Mouse (Mus musculus): Measurements from ENCODE around the gene Tnfrsf1b. TPM values are rescaled to one million over a fixed set of nuclear protein-coding genes. Genes with fewer than 3 reads are reported as not detected.

The Tnfrsf1b gene
- polyA plus RNA-seq, 1 experiment = 3.9 TPM

DNA sequence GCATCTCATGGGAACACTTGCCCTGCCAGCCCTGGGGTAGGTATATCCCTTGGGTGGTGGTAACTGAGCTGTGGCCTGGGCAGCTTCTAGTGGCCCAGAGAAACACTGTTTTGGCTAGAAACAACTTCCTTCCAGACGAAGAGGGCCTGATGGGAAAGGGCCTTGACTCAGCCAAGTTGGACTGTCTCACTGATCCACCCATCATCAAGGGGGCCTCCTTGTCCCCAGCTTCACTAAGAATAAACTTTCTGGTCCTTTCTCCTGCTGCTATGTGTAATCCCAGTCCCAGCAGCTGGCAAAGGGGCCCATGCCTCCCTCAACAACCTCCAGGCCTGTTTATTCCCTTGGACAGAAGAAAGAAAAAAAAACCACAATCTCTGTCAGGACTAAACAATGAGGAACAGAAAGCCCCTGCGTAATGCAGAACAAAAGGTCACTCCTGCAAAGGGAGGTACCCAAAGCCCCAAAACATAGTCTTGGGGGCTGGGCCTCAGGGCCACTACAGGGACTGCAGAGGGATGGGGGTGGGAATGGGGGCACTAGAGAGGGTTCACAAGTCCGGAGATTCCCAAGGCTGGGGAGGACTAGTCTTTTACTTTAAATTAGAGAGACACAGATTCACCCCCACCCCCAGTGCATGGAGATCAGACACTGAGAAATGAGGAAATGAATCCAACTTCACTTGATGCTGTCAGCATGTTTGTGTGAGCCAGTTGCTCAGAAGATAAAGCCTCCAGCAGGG lies 13.0 kb downstream of the Tnfrsf1b start:
- Histone ChIP-seq H3K27ac (ENCODE audit: insufficient read depth, low read length) (no peak overlapping the region), H3K36me3 (ENCODE audit: control insufficient read depth, insufficient read depth, low read length, poor library complexity, severe bottlenecking) (no peaks in the 10 kb centered on the region), H3K4me3 (ENCODE audit: low read depth, low read length) (no peak overlapping the region), H3K27me3 (ENCODE audit: control insufficient read depth, insufficient read depth, low read length, poor library complexity, severe bottlenecking) (no peaks in the 10 kb centered on the region), H3K9ac (ENCODE audit: low read depth, poor library complexity, severe bottlenecking) (no peak overlapping the region), H3K9me3 (replicated peaks; ENCODE audit: control insufficient read depth, insufficient read depth, low read length, poor library complexity, severe bottlenecking) (no peaks in the 10 kb centered on the region), H3K4me1 (ENCODE audit: control insufficient read depth, insufficient read depth, low read length) (peaks cover 2% of the 10 kb centered on the region)
- TF ChIP-seq POLR2A (IDR thresholded peaks at IDR 0.05; ENCODE audit: insufficient read depth, low read length) (no peak), EP300 (IDR thresholded peaks at IDR 0.05; ENCODE audit: insufficient read depth, low read depth, low read length) (no peak), CTCF (IDR thresholded peaks at IDR 0.05; ENCODE audit: low read depth, low read length) (no peak)

DNA sequence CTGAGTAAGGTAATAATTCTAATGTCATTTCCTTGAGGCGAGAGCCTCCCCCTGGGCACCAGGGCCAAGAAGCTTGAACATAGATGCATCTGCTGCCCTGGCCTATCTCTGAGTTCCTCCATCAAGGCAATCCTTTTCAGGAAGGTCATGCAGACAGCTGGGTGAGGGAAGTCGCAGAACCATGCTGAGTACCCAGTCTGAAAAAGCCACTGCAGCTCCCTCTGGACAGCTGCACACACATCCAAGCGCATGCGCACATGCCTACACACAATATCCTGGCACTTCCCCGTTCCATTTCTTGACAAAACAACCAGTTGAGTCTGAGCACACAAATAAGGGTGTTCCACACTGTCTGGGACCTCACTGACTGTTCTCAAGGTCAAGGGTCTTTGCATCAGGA lies 14.9 kb downstream of the Tnfrsf1b start:
- Histone ChIP-seq H3K36me3 (ENCODE audit: control insufficient read depth, insufficient read depth, low read length, poor library complexity, severe bottlenecking) (no peaks in the 10 kb centered on the region), H3K9me3 (replicated peaks; ENCODE audit: control insufficient read depth, insufficient read depth, low read length, poor library complexity, severe bottlenecking) (no peaks in the 10 kb centered on the region), H3K4me3 (ENCODE audit: low read depth, low read length) (no peak overlapping the region), H3K27me3 (ENCODE audit: control insufficient read depth, insufficient read depth, low read length, poor library complexity, severe bottlenecking) (no peaks in the 10 kb centered on the region), H3K9ac (ENCODE audit: low read depth, poor library complexity, severe bottlenecking) (no peak overlapping the region), H3K27ac (ENCODE audit: insufficient read depth, low read length) (no peak overlapping the region), H3K4me1 (ENCODE audit: control insufficient read depth, insufficient read depth, low read length) (peaks cover 2% of the 10 kb centered on the region)
- TF ChIP-seq EP300 (IDR thresholded peaks at IDR 0.05; ENCODE audit: insufficient read depth, low read depth, low read length) (no peak), CTCF (IDR thresholded peaks at IDR 0.05; ENCODE audit: low read depth, low read length) (no peak), POLR2A (IDR thresholded peaks at IDR 0.05; ENCODE audit: insufficient read depth, low read length) (no peak)

DNA sequence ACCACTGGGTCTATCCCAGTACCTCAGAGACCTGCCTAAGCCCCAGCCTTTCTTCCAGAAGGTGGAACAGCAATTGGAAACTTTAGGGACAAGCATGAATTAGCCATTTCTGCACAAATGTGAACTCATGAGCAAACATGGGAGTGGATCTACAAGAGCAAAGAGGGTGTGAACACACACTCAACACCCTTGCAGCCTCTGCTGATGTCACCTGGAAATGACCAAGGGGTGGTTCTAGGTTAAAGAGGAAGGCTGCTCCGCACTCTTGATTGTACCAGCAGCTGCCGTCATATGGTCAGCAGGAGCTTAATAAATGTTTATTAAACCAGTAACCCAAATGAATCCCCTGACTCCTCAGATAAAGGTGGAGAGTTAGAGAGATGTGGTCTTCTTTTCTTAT lies 16.0 kb downstream of the Tnfrsf1b start:
- H3K9ac ChIP-seq (ENCODE audit: low read depth, poor library complexity, severe bottlenecking) = no peak overlapping the region
- no peaks in the 10 kb centered on the region for H3K9me3 ChIP-seq (replicated peaks; ENCODE audit: control insufficient read depth, insufficient read depth, low read length, poor library complexity, severe bottlenecking)
- H3K27me3 ChIP-seq (ENCODE audit: control insufficient read depth, insufficient read depth, low read length, poor library complexity, severe bottlenecking) = no peaks in the 10 kb centered on the region
- peaks cover 2% of the 10 kb centered on the region for H3K4me1 ChIP-seq (ENCODE audit: control insufficient read depth, insufficient read depth, low read length)
- TF ChIP-seq CTCF (IDR thresholded peaks at IDR 0.05; ENCODE audit: low read depth, low read length) (no peak), EP300 (IDR thresholded peaks at IDR 0.05; ENCODE audit: insufficient read depth, low read depth, low read length) (no peak), POLR2A (IDR thresholded peaks at IDR 0.05; ENCODE audit: insufficient read depth, low read length) (no peak)
- no peak overlapping the region for H3K4me3 ChIP-seq (ENCODE audit: low read depth, low read length)
- H3K27ac ChIP-seq (ENCODE audit: insufficient read depth, low read length) = no peak overlapping the region
- H3K36me3 ChIP-seq (ENCODE audit: control insufficient read depth, insufficient read depth, low read length, poor library complexity, severe bottlenecking) = no peaks in the 10 kb centered on the region

DNA sequence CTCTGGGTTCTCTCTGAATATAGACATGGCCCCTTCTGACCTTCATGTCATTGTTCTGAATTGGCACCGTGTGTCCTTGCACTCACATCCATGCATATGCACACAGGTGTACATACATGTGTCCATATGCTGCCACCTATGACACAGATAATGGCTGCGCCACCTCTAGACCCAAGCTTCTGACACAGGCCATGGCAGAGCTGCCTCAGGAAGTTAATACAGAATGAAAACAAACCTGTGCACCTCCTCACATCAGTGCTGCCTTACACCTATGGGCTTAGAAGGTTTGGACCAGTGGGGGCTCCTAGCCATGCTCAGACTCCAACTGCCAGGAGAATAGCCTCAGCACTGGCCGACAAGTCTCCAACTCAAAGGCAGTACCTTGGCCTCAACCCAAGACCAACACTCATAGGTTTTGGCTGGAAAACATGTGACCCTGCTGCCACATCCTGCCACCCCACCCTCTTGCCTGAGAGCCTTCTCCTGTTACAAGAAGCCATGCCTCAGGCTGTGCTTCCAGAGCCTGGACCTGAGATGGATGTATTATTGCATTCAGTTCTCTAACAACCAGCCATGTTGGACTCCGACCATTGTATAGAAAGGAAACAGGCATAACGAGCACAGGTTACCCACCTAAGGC lies 17.0 kb downstream of the Tnfrsf1b start:
- no peak overlapping the region for H3K4me3 ChIP-seq (ENCODE audit: low read depth, low read length)
- no peaks in the 10 kb centered on the region for H3K9me3 ChIP-seq (replicated peaks; ENCODE audit: control insufficient read depth, insufficient read depth, low read length, poor library complexity, severe bottlenecking)
- TF ChIP-seq EP300 (IDR thresholded peaks at IDR 0.05; ENCODE audit: insufficient read depth, low read depth, low read length) = no peak
- no peak for TF ChIP-seq POLR2A (IDR thresholded peaks at IDR 0.05; ENCODE audit: insufficient read depth, low read length)
- TF ChIP-seq CTCF (IDR thresholded peaks at IDR 0.05; ENCODE audit: low read depth, low read length) = no peak
- no peaks in the 10 kb centered on the region for H3K36me3 ChIP-seq (ENCODE audit: control insufficient read depth, insufficient read depth, low read length, poor library complexity, severe bottlenecking)
- H3K9ac ChIP-seq (ENCODE audit: low read depth, poor library complexity, severe bottlenecking) = no peak overlapping the region
- H3K4me1 ChIP-seq (ENCODE audit: control insufficient read depth, insufficient read depth, low read length) = peaks cover 2% of the 10 kb centered on the region
- H3K27me3 ChIP-seq (ENCODE audit: control insufficient read depth, insufficient read depth, low read length, poor library complexity, severe bottlenecking) = no peaks in the 10 kb centered on the region
- H3K27ac ChIP-seq (ENCODE audit: insufficient read depth, low read length) = no peak overlapping the region

DNA sequence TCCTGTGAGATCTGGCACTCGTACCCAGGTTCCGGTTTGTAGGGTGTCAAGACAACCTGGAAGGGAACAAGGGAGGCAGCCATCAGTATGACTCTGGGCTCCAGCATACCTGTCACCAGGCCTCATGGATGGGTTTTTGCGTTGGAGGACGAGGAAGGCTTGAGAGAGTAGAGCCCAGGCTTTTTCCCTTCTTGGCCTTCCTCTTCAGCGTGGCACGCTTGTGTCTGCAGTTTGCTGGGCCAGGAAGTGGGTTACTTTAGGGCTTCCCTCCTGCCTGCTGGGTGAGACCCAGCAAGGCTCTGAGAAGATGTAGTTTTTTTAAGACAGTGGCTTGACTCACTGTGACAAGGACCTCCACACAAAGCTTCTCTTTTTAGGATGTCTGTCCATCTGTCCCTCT lies 17.6 kb downstream of the Tnfrsf1b start:
- TF ChIP-seq CTCF (IDR thresholded peaks at IDR 0.05; ENCODE audit: low read depth, low read length) (no peak), POLR2A (IDR thresholded peaks at IDR 0.05; ENCODE audit: insufficient read depth, low read length) (no peak), EP300 (IDR thresholded peaks at IDR 0.05; ENCODE audit: insufficient read depth, low read depth, low read length) (no peak)
- Histone ChIP-seq H3K4me3 (ENCODE audit: low read depth, low read length) (no peak overlapping the region), H3K27me3 (ENCODE audit: control insufficient read depth, insufficient read depth, low read length, poor library complexity, severe bottlenecking) (no peaks in the 10 kb centered on the region), H3K27ac (ENCODE audit: insufficient read depth, low read length) (no peak overlapping the region), H3K36me3 (ENCODE audit: control insufficient read depth, insufficient read depth, low read length, poor library complexity, severe bottlenecking) (no peaks in the 10 kb centered on the region), H3K9me3 (replicated peaks; ENCODE audit: control insufficient read depth, insufficient read depth, low read length, poor library complexity, severe bottlenecking) (no peaks in the 10 kb centered on the region), H3K9ac (ENCODE audit: low read depth, poor library complexity, severe bottlenecking) (no peak overlapping the region), H3K4me1 (ENCODE audit: control insufficient read depth, insufficient read depth, low read length) (peaks cover 2% of the 10 kb centered on the region)

DNA sequence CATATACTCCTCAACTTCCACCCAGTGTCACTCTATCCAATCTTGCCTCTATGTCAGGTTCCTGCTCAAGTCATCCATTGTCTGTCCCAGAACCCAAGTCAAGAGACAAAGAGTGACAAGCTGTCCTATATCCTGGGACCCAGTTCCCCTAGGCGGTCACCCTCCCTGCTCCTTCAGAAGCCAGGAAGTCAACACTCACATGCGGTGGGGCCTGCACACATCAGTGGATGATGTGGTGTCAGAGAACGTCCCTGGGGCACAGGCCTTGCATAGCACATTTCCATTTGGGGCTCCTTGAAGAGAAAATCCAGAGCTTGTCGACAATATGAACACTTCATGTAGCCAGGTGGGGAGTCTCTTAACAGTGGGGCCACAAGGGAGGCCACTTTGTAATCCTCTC lies 22.1 kb downstream of the Tnfrsf1b start:
- H3K9me3 ChIP-seq (replicated peaks; ENCODE audit: control insufficient read depth, insufficient read depth, low read length, poor library complexity, severe bottlenecking) = no peaks in the 10 kb centered on the region
- H3K36me3 ChIP-seq (ENCODE audit: control insufficient read depth, insufficient read depth, low read length, poor library complexity, severe bottlenecking) = no peaks in the 10 kb centered on the region
- no peak overlapping the region for H3K27ac ChIP-seq (ENCODE audit: insufficient read depth, low read length)
- H3K4me1 ChIP-seq (ENCODE audit: control insufficient read depth, insufficient read depth, low read length) = no peaks in the 10 kb centered on the region
- H3K27me3 ChIP-seq (ENCODE audit: control insufficient read depth, insufficient read depth, low read length, poor library complexity, severe bottlenecking) = no peaks in the 10 kb centered on the region
- TF ChIP-seq CTCF (IDR thresholded peaks at IDR 0.05; ENCODE audit: low read depth, low read length) (no peak), EP300 (IDR thresholded peaks at IDR 0.05; ENCODE audit: insufficient read depth, low read depth, low read length) (no peak), POLR2A (IDR thresholded peaks at IDR 0.05; ENCODE audit: insufficient read depth, low read length) (no peak)
- no peak overlapping the region for H3K4me3 ChIP-seq (ENCODE audit: low read depth, low read length)
- no peak overlapping the region for H3K9ac ChIP-seq (ENCODE audit: low read depth, poor library complexity, severe bottlenecking)

Measured in ES-Bruce4 (cell line).